Mouse (Mus musculus): ENCODE measurements at regions not wholly inside any gene's neighbourhood (a gene's known extent, or its start where the extent isn't known, plus 50 kb on each side); places are given as distances from the start of the nearest gene placed in this dataset.

- no peaks in the 10 kb centered on the region for H3K9me3 ChIP-seq
- 73% methylated on average over 2 of the region's 2 CpGs for WGBS
- ATAC-seq (ENCODE audit: insufficient number of reproducible peaks, low FRiP score, low TSS enrichment, low read depth): no peak
- H3K9ac ChIP-seq: no peak overlapping the region
- H3K36me3 ChIP-seq: no peaks in the 10 kb centered on the region
- no peaks in the 10 kb centered on the region for H3K4me1 ChIP-seq
- H3K4me3 ChIP-seq: no peak overlapping the region
- H3K27me3 ChIP-seq: no peaks in the 10 kb centered on the region
- no peak overlapping the region for H3K4me2 ChIP-seq
- H3K27ac ChIP-seq: no peak overlapping the region
Measured at GRCm38 (mm10) chr16:57888138-57888537, 133.6 kb upstream of the Col8a1 start.

- Histone ChIP-seq H3K9me3 (no peaks in the 10 kb centered on the region), H3K4me1 (no peaks in the 10 kb centered on the region), H3K4me2 (no peak overlapping the region), H3K9ac (no peak overlapping the region), H3K4me3 (no peak overlapping the region), H3K27ac (no peak overlapping the region), H3K36me3 (no peaks in the 10 kb centered on the region), H3K27me3 (no peaks in the 10 kb centered on the region)
- no peak for ATAC-seq (ENCODE audit: insufficient number of reproducible peaks, low FRiP score, low TSS enrichment, low read depth)
- 91% methylated on average over 2 of the region's 2 CpGs for WGBS
Measured at GRCm38 (mm10) chr16:57888553-57888952, 134.0 kb upstream of the Col8a1 start.

- H3K27me3 ChIP-seq: no peaks in the 10 kb centered on the region
- 58% methylated on average over 5 of the region's 5 CpGs for WGBS
- ATAC-seq (ENCODE audit: insufficient number of reproducible peaks, low FRiP score, low TSS enrichment, low read depth): no peak
- H3K27ac ChIP-seq: no peak overlapping the region
- H3K4me2 ChIP-seq: no peak overlapping the region
- H3K36me3 ChIP-seq: no peaks in the 10 kb centered on the region
- H3K4me3 ChIP-seq: no peak overlapping the region
- no peaks in the 10 kb centered on the region for H3K9me3 ChIP-seq
- no peaks in the 10 kb centered on the region for H3K4me1 ChIP-seq
- H3K9ac ChIP-seq: no peak overlapping the region
Measured at GRCm38 (mm10) chr16:57890135-57890534, 135.6 kb upstream of the Col8a1 start.

GRCm38 (mm10) chr16:57893111-57893510 lies 138.6 kb upstream of the Col8a1 start:
- H3K9ac ChIP-seq: no peak overlapping the region
- no peaks in the 10 kb centered on the region for H3K27me3 ChIP-seq
- H3K4me3 ChIP-seq: no peak overlapping the region
- H3K9me3 ChIP-seq: no peaks in the 10 kb centered on the region
- no peak for ATAC-seq (ENCODE audit: insufficient number of reproducible peaks, low FRiP score, low TSS enrichment, low read depth)
- no peak overlapping the region for H3K4me2 ChIP-seq
- no peak overlapping the region for H3K27ac ChIP-seq
- 75% methylated on average over 2 of the region's 2 CpGs for WGBS
- H3K36me3 ChIP-seq: no peaks in the 10 kb centered on the region
- no peaks in the 10 kb centered on the region for H3K4me1 ChIP-seq

- no peak for ATAC-seq (ENCODE audit: insufficient number of reproducible peaks, low FRiP score, low TSS enrichment, low read depth)
- no peak overlapping the region for H3K4me3 ChIP-seq
- no peak overlapping the region for H3K27ac ChIP-seq
- H3K9me3 ChIP-seq: no peaks in the 10 kb centered on the region
- H3K36me3 ChIP-seq: no peaks in the 10 kb centered on the region
- H3K4me1 ChIP-seq: no peaks in the 10 kb centered on the region
- no peak overlapping the region for H3K4me2 ChIP-seq
- H3K9ac ChIP-seq: no peak overlapping the region
- H3K27me3 ChIP-seq: no peaks in the 10 kb centered on the region
- 59% methylated on average over 5 of the region's 5 CpGs for WGBS
Measured at GRCm38 (mm10) chr16:57893698-57894352, 139.3 kb upstream of the Col8a1 start.

- no peak overlapping the region for H3K27ac ChIP-seq
- WGBS: 72% methylated on average over 4 of the region's 4 CpGs
- no peaks in the 10 kb centered on the region for H3K27me3 ChIP-seq
- H3K4me3 ChIP-seq: no peak overlapping the region
- no peaks in the 10 kb centered on the region for H3K4me1 ChIP-seq
- H3K4me2 ChIP-seq: no peak overlapping the region
- ATAC-seq (ENCODE audit: insufficient number of reproducible peaks, low FRiP score, low TSS enrichment, low read depth): no peak
- no peak overlapping the region for H3K9ac ChIP-seq
- no peaks in the 10 kb centered on the region for H3K36me3 ChIP-seq
- no peaks in the 10 kb centered on the region for H3K9me3 ChIP-seq
Measured at GRCm38 (mm10) chr16:57901006-57901405, 146.5 kb upstream of the Col8a1 start.

GRCm38 (mm10) chr16:57902498-57902897 lies 148.0 kb upstream of the Col8a1 start:
- H3K9ac ChIP-seq: no peak overlapping the region
- no peaks in the 10 kb centered on the region for H3K9me3 ChIP-seq
- no peak for ATAC-seq (ENCODE audit: insufficient number of reproducible peaks, low FRiP score, low TSS enrichment, low read depth)
- 55% methylated on average over 3 of the region's 3 CpGs for WGBS
- no peaks in the 10 kb centered on the region for H3K36me3 ChIP-seq
- H3K4me2 ChIP-seq: no peak overlapping the region
- 0 out of 2 replicates have a peak overlapping the region, but pooled peaks have one; percentile 43 for H3K27ac ChIP-seq
- no peaks in the 10 kb centered on the region for H3K4me1 ChIP-seq
- no peaks in the 10 kb centered on the region for H3K27me3 ChIP-seq
- no peak overlapping the region for H3K4me3 ChIP-seq

GRCm38 (mm10) chr16:57912001-57912400 lies 157.5 kb upstream of the Col8a1 start:
- H3K27ac ChIP-seq: no peak overlapping the region
- H3K36me3 ChIP-seq: no peaks in the 10 kb centered on the region
- no peak overlapping the region for H3K4me3 ChIP-seq
- 69% methylated on average over 2 of the region's 2 CpGs for WGBS
- H3K4me2 ChIP-seq: no peak overlapping the region
- no peak for ATAC-seq (ENCODE audit: insufficient number of reproducible peaks, low FRiP score, low TSS enrichment, low read depth)
- H3K9ac ChIP-seq: no peak overlapping the region
- H3K4me1 ChIP-seq: 0 out of 2 replicates have a peak, but pooled peaks cover 4% of the 10 kb centered on the region
- H3K27me3 ChIP-seq: no peaks in the 10 kb centered on the region
- H3K9me3 ChIP-seq: no peaks in the 10 kb centered on the region

GRCm38 (mm10) chr16:57914506-57914905 lies 160.0 kb upstream of the Col8a1 start:
- Histone ChIP-seq H3K27ac (no peak overlapping the region), H3K36me3 (no peaks in the 10 kb centered on the region), H3K4me3 (no peak overlapping the region), H3K9ac (no peak overlapping the region), H3K4me2 (no peak overlapping the region), H3K4me1 (0 out of 2 replicates have a peak, but pooled peaks cover 4% of the 10 kb centered on the region), H3K27me3 (no peaks in the 10 kb centered on the region), H3K9me3 (no peaks in the 10 kb centered on the region)
- ATAC-seq (ENCODE audit: insufficient number of reproducible peaks, low FRiP score, low TSS enrichment, low read depth): no peak
- WGBS: 61% methylated on average over 1 of the region's 1 CpGs

- no peak overlapping the region for H3K27ac ChIP-seq
- no peak overlapping the region for H3K4me3 ChIP-seq
- 57% methylated on average over 2 of the region's 2 CpGs for WGBS
Measured at GRCm38 (mm10) chr16:57915451-57915850, 160.9 kb upstream of the Col8a1 start.

GRCm38 (mm10) chr16:57923447-57924129 lies 169.1 kb upstream of the Col8a1 start:
- Histone ChIP-seq H3K27me3 (no peaks in the 10 kb centered on the region), H3K36me3 (no peaks in the 10 kb centered on the region), H3K4me3 (no peak overlapping the region), H3K9ac (no peak overlapping the region), H3K4me2 (no peak overlapping the region), H3K4me1 (0 out of 2 replicates have a peak, but pooled peaks cover 3% of the 10 kb centered on the region), H3K27ac (no peak overlapping the region), H3K9me3 (no peaks in the 10 kb centered on the region)
- WGBS: 67% methylated on average over 7 of the region's 7 CpGs
- ATAC-seq (ENCODE audit: insufficient number of reproducible peaks, low FRiP score, low TSS enrichment, low read depth): no peak

More at GRCm38 (mm10) chr16:57915451-57915850, 160.9 kb upstream of the Col8a1 start:
- Histone ChIP-seq H3K4me2 (no peak overlapping the region), H3K36me3 (no peaks in the 10 kb centered on the region), H3K4me1 (0 out of 2 replicates have a peak, but pooled peaks cover 4% of the 10 kb centered on the region), H3K9me3 (no peaks in the 10 kb centered on the region), H3K9ac (no peak overlapping the region), H3K27me3 (no peaks in the 10 kb centered on the region)
- no peak for ATAC-seq (ENCODE audit: insufficient number of reproducible peaks, low FRiP score, low TSS enrichment, low read depth)

- WGBS: 77% methylated on average over 4 of the region's 4 CpGs
- H3K27me3 ChIP-seq: no peaks in the 10 kb centered on the region
- no peaks in the 10 kb centered on the region for H3K36me3 ChIP-seq
- H3K27ac ChIP-seq: no peak overlapping the region
- no peaks in the 10 kb centered on the region for H3K9me3 ChIP-seq
- 0 out of 2 replicates have a peak, but pooled peaks cover 3% of the 10 kb centered on the region for H3K4me1 ChIP-seq
- H3K4me3 ChIP-seq: no peak overlapping the region
- H3K9ac ChIP-seq: no peak overlapping the region
- ATAC-seq (ENCODE audit: insufficient number of reproducible peaks, low FRiP score, low TSS enrichment, low read depth): no peak
- H3K4me2 ChIP-seq: no peak overlapping the region
Measured at GRCm38 (mm10) chr16:57924130-57924495, 169.6 kb upstream of the Col8a1 start.

Data from limb, embryonic 15.5 days (tissue).